Mouse (Mus musculus) erythroblast, embryonic 14.5 days (primary cell): Measurements from ENCODE around the gene Fabp6.

Experiments used
- GATA1 ChIP-seq: IDR thresholded peaks from 2 replicates; pipeline ENCODE4 v1.6.1; 2012; ENCODE audit warnings: low read length, inconsistent platforms, mixed read lengths
- TAL1 ChIP-seq: IDR thresholded peaks from 3 replicates; pipeline ENCODE4 v1.6.1; 2012; ENCODE audit warnings: low read length, inconsistent platforms, mixed read lengths

DNA sequence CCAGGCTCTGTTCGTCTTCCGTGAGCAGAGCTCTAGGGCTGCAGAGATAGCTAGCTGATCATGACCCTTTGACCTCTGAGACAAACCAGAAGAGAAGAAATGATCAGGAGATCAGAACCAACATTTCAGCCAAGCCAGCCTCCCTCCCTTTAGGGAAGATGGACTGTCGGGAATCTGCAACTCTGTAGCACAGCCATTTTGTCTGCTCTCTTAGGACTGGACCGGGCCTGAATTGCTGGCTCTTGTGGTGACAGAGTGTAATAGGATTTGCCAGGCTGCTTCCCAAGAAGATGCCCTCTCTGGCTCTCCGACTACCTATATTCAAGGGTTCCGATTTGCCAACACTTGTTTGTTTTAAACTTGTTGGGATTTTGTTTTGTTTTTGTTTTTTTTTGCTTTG is 48.7 kb downstream of the Fabp6 start:
- TF ChIP-seq GATA1 (no peak), TAL1 (no peak)
